Mouse (Mus musculus) frontal cortex, postnatal 14 days (tissue): ENCODE measurements at regions not wholly inside any gene's neighbourhood (a gene's known extent, or its start where the extent isn't known, plus 50 kb on each side); places are given as distances from the start of the nearest gene placed in this dataset.

Experiments used
- DNase-seq, 2 experiments: peaks; one replicate each; pipeline ENCODE4 v3.0.0; 2022; ENCODE audit warnings: low spot score in 2 of 2

GRCm38 (mm10) chr1:6928658-6929057 lies 2121.0 kb downstream of the Gm37988 start:
- DNase-seq = no peak

GRCm38 (mm10) chr1:6931876-6932275 lies 2124.2 kb downstream of the Gm37988 start:
- no peak for DNase-seq

GRCm38 (mm10) chr1:6969838-6970237 lies 2162.1 kb downstream of the Gm37988 start:
- DNase-seq = no peak

GRCm38 (mm10) chr1:6973749-6974327 lies 2166.1 kb downstream of the Gm37988 start:
- DNase-seq = no peak

- DNase-seq = no peak
These were observed 2171.9 kb downstream of the Gm37988 start for GRCm38 (mm10) chr1:6979626-6980025.

GRCm38 (mm10) chr1:6984226-6984625 lies 2176.5 kb downstream of the Gm37988 start:
- no peak for DNase-seq

- no peak for DNase-seq
These were observed 2189.9 kb downstream of the Gm37988 start for GRCm38 (mm10) chr1:6997611-6998010.

- peak in 1 of 2 experiments; percentile 20 for DNase-seq
These were observed 2202.5 kb downstream of the Gm37988 start for GRCm38 (mm10) chr1:7010184-7010583.
